Mouse (Mus musculus): ENCODE data around the gene Gm6793.

Gene Gm6793

DNA sequence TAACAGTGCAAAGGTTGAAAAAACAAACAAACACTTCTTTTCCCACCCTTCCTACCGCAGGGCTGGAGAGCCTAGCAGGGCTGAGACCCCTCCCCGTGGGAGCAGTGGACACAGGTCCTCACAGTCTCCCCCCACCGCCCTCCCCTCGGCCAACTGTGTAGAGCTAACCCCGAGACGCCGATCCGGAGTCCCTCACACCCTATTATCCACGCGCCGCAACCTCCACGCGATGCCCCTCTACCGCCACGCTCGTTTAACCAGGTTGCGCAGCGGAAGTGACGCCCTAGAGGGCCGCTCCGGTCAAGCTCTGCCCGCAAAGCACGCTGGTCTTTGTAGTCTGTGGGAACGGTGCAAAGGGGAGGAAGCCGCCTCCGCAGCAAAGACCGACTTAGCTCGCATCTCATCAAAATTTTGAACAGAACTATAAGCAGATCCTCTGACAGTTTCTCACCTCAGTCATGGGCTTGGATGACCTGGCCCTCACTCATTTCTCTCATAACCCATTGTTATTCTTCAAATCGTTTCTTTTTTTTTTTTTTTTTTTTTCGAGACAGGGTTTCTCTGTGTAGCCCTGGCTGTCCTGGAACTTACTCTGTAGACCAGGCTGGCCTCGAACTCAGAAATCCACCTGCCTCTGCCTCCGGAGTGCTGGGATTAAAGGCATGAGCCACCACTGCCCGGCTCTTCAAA is 22.7 kb downstream of the Gm6793 start, which contains the start of gene Adat1:
Gene Adat1, minus strand, starts transcription at position 290 of the 690 bp plus-strand sequence.
- in situ Hi-C loops (cut with MboI; ENCODE audit: unreplicated experiment in 2 of 2), result loop anchor here (5.0 to 25.0 kb wide), 4 partner anchors 40 to 655 kb away; partner anchors contain the start of genes Gabarapl2 (in 1 of the 2), Mlkl (in 1 of the 2) and Wdr59 (in 1 of the 2)

DNA sequence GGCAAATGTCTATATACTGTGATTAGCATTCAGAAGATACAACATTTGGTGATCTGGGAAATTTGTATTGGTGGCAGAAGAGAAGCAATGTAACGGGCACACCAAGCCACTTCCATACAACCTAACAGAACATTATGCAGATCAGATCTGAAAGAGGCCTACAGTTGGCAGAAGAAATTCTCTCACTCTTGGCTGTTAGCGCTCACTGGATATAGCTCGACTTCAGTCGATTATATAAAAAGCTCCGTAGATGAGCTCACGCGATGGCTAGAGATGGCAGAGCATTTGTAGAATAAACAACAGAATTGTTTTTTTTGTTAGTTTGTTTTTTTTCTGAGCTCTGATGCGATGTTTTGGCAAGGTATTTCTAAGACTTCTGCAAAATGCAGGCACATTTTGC is 23.6 kb downstream of the Gm6793 start:
- in situ Hi-C loops (cut with MboI; ENCODE audit: unreplicated experiment in 2 of 2), result loop anchor here (5.0 to 25.0 kb wide), 4 partner anchors 41 to 654 kb away; partner anchors contain the start of genes Gabarapl2 (in 1 of the 2), Mlkl (in 1 of the 2) and Wdr59 (in 1 of the 2)

DNA sequence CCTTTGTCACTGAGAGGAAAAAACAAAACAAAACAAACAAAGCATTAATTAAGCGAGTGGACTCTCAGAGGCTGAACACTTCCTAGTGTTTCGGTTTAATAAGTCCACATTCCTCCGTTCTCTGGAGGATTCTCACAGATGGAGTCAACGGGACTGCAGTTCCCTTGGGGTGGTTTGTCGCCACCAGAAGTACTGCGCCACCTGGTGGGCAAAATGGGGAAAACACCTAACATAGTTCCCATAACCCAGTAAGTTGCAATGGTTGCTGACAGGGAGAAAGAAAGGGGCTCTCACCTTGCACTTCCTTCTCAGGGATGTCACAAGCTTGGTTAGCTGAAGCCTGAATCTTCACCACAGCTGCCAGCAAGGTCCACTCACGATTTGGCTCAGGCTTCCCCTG is 24.9 kb downstream of the Gm6793 start:
- in situ Hi-C loops (cut with MboI; ENCODE audit: unreplicated experiment in 2 of 2), result loop anchor here (5.0 to 25.0 kb wide), 5 partner anchors 42 to 653 kb away; partner anchors contain the start of genes Gabarapl2 (in 1 of the 2), Mlkl (in 1 of the 2) and Wdr59 (in 1 of the 2)

DNA sequence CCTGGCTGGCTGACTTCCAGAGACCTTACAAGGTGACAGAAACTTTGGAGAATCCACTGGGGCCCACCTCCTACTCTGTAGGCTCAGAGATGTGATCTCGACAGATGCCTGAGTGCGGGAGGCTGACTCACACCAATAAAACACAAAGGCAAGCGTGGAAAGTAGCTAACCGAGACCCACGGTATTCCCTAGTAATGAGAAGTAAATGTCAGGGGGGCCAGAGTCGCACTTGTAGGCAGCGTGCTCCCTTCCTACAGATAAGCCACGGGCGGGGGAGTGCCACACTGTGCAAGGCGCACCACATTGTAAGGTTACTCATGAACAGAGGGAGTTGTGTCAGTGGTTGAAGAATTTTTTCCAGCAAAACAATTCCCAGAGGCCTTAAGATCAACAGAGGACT is 30.3 kb downstream of the Gm6793 start:
- in situ Hi-C loops (cut with MboI; ENCODE audit: unreplicated experiment in 2 of 2), result loop anchor here (5.0 to 25.0 kb wide), 3 partner anchors 112 to 647 kb away; partner anchors contain the start of genes Mlkl (in 1 of the 2) and Wdr59 (in 1 of the 2)

DNA sequence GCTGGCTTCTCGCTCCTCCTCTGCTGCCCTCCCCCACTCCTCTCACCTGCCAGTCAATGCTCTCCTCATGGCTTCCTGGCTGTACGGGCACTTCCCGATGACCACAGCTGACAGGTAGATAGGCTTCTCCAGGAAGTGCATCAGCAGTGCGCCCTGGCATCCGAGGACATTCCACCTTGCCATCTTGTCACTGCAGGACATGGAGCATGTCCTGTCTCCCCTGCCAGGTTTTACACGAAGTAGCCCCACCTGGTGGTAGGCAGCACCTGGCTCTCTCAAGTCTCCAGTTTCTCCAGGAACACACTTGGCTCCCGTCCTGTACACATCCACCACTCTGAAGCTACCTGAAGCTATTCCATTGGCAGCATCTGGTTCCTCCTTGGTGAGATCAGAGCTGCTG is 32.7 kb downstream of the Gm6793 start:
- in situ Hi-C loops (cut with MboI; ENCODE audit: unreplicated experiment in 2 of 2), result loop anchor here (5.0 to 25.0 kb wide), 3 partner anchors 110 to 645 kb away; partner anchors contain the start of genes Mlkl (in 1 of the 2) and Wdr59 (in 1 of the 2)

DNA sequence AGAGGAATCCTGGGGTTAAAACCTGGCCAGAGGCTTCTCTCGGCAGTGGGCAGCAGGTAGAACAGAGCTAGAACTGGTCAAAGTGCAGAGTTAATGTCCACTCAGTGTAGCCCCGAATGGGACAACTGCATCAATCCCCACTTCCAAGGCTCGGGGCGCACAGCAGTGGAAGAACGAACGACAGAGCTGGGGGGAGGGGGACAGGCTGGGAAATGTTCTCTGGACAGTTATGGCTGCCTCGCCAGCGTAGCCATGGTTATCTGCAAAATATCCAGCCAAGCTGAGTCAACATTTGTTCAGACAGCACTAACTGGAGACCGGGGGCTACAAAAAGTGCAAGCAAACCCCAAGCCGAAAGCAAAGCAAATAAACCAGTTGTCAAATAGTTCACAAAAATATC is 36.7 kb downstream of the Gm6793 start:
- in situ Hi-C loops (cut with MboI; ENCODE audit: unreplicated experiment in 2 of 2), result loop anchor here (25.0 kb wide), 2 partner anchors 466 to 641 kb away; partner anchors contain the start of genes Mlkl (in 1 of the 2) and Wdr59 (in 1 of the 2)

DNA sequence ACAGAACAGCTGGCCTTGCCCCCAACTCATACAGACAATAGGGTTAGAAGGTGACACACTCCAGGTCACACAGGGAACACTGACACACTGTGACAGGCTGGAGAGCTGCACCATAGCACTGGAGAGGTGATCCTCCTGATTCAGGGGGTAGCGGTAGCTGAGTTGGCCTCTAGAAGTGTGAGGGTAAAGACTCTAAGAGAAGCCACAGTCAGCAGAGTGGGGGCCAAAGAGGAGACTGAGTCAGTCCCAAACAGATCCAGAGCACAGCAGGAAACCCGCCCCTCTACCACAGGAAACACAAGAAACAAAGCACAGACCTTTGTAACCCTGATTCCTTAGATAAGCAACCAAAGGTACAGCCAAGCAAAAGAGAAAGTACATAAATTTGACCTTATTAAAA is 38.5 kb downstream of the Gm6793 start:
- in situ Hi-C loops (cut with MboI; ENCODE audit: unreplicated experiment in 2 of 2), result loop anchor here (25.0 kb wide), 2 partner anchors 464 to 639 kb away; partner anchors contain the start of genes Mlkl (in 1 of the 2) and Wdr59 (in 1 of the 2)

DNA sequence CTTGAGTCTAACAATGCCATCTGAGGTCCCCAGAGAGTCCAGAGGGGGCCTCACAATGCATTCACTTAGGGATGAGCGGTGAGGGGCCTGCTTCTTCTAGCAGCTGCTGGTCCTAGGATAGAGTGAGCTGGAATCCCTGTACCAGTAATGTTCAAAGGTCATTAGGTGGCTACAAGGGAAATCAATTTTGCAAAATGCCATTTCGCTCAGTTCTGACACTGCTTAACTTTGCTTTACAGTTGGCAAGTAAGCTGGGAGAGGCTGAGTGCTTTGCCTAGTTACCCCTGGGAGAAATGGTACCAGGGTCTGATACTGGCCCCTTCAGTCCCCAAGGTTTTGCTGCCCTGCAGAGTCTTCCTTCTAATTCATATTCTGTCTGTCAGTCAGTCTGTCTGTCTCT is 39.1 kb downstream of the Gm6793 start:
- in situ Hi-C loops (cut with MboI; ENCODE audit: unreplicated experiment in 2 of 2), result loop anchor here (25.0 kb wide), 2 partner anchors 463 to 638 kb away; partner anchors contain the start of genes Mlkl (in 1 of the 2) and Wdr59 (in 1 of the 2)

DNA sequence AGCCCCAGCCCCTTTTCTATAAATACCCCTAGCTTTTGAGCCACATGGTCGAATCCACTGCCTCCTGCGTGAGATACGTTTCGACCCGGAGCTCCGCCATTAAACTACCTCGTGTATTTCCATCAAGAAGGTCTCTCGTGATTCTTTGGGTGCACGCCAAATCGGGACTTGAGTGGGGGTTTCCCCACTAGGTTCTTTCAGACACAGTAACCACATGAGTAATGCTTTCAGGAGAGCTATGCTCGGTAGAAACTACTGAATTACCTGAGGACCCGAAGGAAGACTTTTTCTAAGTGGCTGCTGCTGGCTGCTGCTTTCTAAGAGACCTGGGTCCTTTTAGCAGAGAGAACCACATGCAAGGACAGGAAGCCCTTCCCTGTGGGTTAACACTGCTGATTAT is 40.7 kb downstream of the Gm6793 start:
- in situ Hi-C loops (cut with MboI; ENCODE audit: unreplicated experiment in 2 of 2), result no loop called here

DNA sequence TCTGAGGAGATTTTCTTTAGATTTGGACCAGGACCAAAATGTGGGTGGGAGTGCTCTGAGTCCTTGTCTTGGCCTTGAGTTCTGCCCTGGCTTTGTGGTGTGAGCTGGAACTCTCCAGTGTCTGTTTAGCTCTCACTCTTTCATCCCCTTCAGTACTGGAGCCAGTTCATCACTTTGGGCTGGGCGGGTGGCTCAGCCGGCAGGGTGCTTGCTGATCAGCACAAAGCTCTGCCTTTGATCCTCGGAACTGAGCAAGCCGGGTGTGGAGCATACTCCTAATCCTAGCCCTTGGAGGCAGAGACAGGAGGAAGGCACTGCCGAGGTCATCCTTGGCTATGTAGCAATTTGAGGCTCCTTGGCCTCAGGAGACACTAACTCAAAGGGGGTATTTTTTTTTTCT is 45.8 kb downstream of the Gm6793 start:
- in situ Hi-C loops (cut with MboI; ENCODE audit: unreplicated experiment in 2 of 2), result no loop called here

DNA sequence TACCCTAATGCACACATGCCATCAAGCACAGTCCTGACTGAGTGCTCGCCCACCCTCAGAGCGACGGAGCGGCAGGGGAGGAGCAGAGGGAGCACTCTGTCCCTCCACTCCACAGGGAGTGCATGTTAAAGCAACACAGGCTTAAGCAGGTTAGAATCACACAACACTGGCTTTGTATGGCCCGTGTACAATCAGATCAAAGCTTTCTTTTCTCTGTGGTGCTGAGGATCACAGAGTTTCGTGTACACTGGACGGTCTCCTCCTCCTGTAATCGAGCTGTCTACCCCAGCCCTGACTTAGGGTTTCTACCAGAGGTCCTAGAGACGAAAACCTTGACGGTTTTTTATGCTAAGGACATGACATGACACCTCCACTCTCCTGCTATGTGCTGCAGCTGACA is 46.3 kb downstream of the Gm6793 start:
- in situ Hi-C loops (cut with MboI; ENCODE audit: unreplicated experiment in 2 of 2), result no loop called here

DNA sequence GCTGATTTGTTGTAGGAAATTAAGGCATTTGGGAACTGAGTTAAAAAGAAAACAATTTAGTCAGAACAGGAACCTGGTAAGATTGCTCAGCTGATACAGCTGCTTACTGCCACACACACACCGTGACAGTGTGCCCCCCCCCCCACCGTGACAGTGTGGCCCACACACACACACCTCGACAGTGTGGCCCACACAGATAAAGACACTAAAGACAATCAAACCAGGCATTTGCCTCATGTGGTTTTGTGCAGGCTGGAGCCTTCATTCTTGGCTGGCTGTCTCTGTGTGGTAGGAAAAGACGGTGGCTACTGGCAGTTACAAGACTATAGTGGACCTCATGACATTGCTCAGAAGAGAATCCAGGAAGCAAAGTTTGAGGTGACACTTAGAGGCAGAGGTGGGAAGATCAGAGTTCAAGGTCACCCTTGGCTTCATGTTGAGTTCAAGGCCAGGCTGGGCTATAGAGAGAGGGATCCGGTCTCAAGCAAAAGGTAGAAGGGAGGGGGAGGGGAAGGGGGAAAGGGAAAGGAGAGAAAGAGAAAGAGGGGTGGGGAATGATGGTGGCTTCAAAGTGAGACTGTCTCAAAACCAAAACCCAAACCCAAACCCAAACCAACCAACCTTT is 47.5 kb downstream of the Gm6793 start:
- in situ Hi-C loops (cut with MboI; ENCODE audit: unreplicated experiment in 2 of 2), result no loop called here

DNA sequence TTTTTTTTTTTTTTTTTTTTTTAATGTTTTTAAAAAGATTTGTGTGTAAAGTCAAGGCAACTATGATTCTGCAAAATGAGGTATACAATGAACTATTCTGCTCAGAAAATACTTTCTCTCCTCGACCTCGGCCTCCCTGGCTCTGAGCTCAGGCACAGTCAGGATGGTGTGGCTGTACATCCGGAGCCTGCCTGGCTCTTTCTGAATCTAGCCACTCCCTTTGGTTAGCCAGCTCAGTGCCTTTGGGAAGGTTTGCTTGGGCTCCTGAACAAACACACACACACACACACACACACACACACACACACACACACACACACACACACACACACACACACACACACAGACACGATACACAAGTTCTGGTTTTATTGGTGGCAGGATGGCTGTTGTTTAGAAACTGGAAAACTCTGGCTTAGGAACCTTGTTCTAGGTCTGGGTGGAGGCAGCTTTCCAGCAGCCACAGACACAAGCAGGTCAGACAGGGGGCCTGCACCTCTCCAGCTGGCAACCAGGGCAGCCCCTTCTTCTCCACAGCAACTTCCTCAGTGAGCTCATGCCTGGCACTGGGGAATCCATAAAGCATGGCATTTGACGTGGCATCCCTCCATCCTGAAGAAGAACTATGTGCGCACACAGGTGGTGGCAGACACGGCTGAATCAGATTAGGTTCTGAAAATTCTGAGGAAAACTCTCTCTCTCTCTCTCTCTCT is 49.8 kb downstream of the Gm6793 start:
- in situ Hi-C loops (cut with MboI; ENCODE audit: unreplicated experiment in 2 of 2), result no loop called here

DNA sequence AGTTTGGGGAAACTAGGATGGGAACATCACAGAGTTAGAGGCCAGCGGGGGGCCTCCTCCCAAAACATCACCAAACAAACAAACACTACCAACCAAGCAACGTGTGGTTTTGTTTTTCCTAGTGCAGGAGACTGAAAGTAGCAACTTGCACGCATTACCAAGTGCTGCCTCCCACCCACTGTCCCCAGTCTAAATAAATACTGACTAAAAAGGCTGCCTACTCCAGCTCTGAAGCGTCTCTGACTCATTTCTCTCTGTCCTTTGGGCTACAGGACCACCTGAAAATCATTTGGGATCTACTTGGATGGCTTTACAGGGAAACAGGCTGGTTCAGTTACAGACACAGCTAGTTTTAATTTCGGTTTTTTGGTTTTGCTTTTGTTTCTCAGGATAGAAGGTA is 50.5 kb downstream of the Gm6793 start:
- in situ Hi-C loops (cut with MboI; ENCODE audit: unreplicated experiment in 2 of 2), result no loop called here

DNA sequence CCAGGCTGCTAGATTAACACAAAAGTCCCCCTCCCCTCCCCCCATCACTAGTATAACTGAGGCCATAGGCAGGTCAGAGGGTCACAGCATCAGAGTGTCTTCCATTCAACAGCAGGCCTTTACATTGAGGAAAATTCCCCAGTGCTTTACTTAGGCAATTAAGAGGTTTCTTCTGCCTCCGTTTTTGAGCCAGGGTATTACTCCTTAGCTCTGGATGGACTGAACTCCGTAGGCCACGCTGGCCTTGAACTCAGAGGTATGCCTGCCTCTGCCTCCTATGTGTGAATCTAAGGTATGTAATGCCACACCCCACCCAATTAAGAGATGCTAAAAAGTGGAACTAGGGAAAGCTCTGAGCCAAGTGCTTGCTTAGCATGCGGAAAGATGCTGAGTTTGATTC is 51.3 kb downstream of the Gm6793 start:
- in situ Hi-C loops (cut with MboI; ENCODE audit: unreplicated experiment in 2 of 2), result no loop called here

Data from v-Abl transformed pro-B cells (cell line).